ENCODE assay signal across 9 mouse cellular contexts in genomic region chr8:108026557-108027440, GRCm38 (mm10).
DNase-seq lines count a peak whose midpoint lies in the region; ATAC-seq and TF ChIP-seq lines count a peak whose summit lies in the region.
"Had no signal": no experiment of that assay in that cellular context is flagged by ENCODE, and none has a peak within 500 bp of the region (broad histone marks: within the 10 kb centered on the region; RNA-seq: fewer than 3 reads in every experiment).

No protein-coding gene starts in this region.

- H3K27me3 ChIP-seq in heart, embryonic 12.5 days (replicated peaks), result no peaks in the 10 kb centered on the region
- no peaks in the 10 kb centered on the region for H3K27me3 ChIP-seq in testis, adult 2 months (ENCODE audit: control insufficient read depth, insufficient read depth, low read length)
- H3K27me3 ChIP-seq in limb, embryonic 12.5 days, result peaks cover 3% of the 10 kb centered on the region; the same call in 1 of the 2 replicates

- no peak for DNase-seq in heart, adult 8-10 months (ENCODE audit: low spot score)
- DNase-seq in testis, postnatal 14 days (ENCODE audit: low spot score), result no peak
- no peak for DNase-seq in thymus, postnatal 25 days
- no peak for DNase-seq in left cerebral cortex, adult 18-20 months (ENCODE audit: low spot score in 2 of 2)
- DNase-seq in spleen, adult 18-20 months, result no peak
- DNase-seq: heart, postnatal 4 days had no signal

- TF ChIP-seq CTCF in testis, adult 2 months (IDR thresholded peaks at IDR 0.05; ENCODE audit: control insufficient read depth, insufficient read depth, insufficient replicate concordance, low read depth, low read length), result no peak

- peak overlapping the region; percentile 31 for H3K4me3 ChIP-seq in heart, embryonic 12.5 days
- peak overlapping the region; percentile 28; the same call in 1 of the 2 replicates for H3K4me3 ChIP-seq in testis, adult 2 months (ENCODE audit: control insufficient read depth, low read depth, low read length)
- peak overlapping the region; percentile 16 for H3K4me3 ChIP-seq in limb, embryonic 12.5 days (replicated peaks)

- TF ChIP-seq POLR2A in testis, adult 2 months (IDR thresholded peaks at IDR 0.05; ENCODE audit: control insufficient read depth, low read depth, low read length), result no peak

- no peaks in the 10 kb centered on the region for H3K36me3 ChIP-seq in heart, embryonic 12.5 days
- no peaks in the 10 kb centered on the region for H3K36me3 ChIP-seq in testis, adult 2 months (ENCODE audit: control insufficient read depth, insufficient read depth, low read length)
- no peaks in the 10 kb centered on the region for H3K36me3 ChIP-seq in limb, embryonic 12.5 days

- ATAC-seq in heart, embryonic 12.5 days (ENCODE audit: insufficient number of reproducible peaks, low FRiP score), result no peak
- ATAC-seq in limb, embryonic 12.5 days (ENCODE audit: insufficient number of reproducible peaks, insufficient read depth, low FRiP score, low TSS enrichment, low read depth), result no peak

- no peak overlapping the region for H3K27ac ChIP-seq in heart, embryonic 12.5 days (ENCODE audit: poor library complexity, severe bottlenecking)
- H3K27ac ChIP-seq in testis, adult 2 months (ENCODE audit: control insufficient read depth, insufficient read depth, low read depth, low read length), result no peak overlapping the region
- peak overlapping the region; percentile 93 for H3K27ac ChIP-seq in limb, embryonic 12.5 days

- H3K9ac ChIP-seq in heart, embryonic 12.5 days, result no peak overlapping the region
- H3K9ac ChIP-seq in limb, embryonic 12.5 days (replicated peaks), result no peak overlapping the region

- H3K4me1 ChIP-seq in heart, embryonic 12.5 days (replicated peaks), result 0 out of 2 replicates have a peak, but pooled peaks cover 9% of the 10 kb centered on the region
- no peaks in the 10 kb centered on the region for H3K4me1 ChIP-seq in testis, adult 2 months (ENCODE audit: control insufficient read depth, insufficient read depth, low read length)
- H3K4me1 ChIP-seq in limb, embryonic 12.5 days (replicated peaks), result peaks cover 65% of the 10 kb centered on the region

- peak overlapping the region; percentile 65 for H3K4me2 ChIP-seq in heart, embryonic 12.5 days
- peak overlapping the region; percentile 51 for H3K4me2 ChIP-seq in limb, embryonic 12.5 days

- 59% methylated on average over 11 of the region's 11 CpGs for WGBS in heart, embryonic 12.5 days
- 17% methylated on average over 11 of the region's 11 CpGs for WGBS in limb, embryonic 12.5 days

- H3K9me3 ChIP-seq in heart, embryonic 12.5 days (replicated peaks), result peaks cover 3% of the 10 kb centered on the region
- no peaks in the 10 kb centered on the region; the same call in 1 of the 2 replicates for H3K9me3 ChIP-seq in limb, embryonic 12.5 days
